Mouse (Mus musculus): ENCODE results near the gene Nnmt.

The Nnmt gene

DNA sequence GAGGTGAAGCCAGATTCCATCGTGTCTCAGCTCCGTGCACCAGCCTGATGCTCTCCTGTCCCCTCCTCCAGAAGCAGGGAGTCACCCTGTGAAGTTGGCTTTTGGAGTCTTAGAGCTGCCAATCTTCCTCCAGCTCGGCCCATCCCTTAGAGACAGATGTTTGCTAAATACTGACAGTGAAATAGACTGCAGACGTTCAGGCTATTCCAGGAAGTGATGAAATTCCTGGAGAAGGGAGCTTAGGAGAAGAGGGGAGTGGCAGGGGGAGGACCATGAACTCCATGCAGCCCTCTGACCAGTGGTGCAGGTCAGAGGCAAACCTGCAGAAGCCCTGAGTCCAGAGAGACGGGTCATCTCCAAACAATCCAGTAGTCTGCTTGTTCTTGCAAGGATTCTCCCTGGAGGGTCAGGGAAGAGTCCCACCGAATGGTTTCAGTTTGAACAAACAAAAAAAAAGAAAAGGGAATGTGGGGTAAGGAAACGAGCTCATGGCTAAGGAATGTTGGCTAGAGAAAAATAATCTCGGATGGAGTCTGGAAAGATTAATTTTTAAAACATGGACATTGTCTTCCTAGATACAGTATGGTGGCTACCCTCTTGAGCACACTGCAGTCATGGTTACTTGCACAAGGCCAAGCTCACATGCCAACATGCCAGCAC lies at the start of gene Nnmt:
TSS of gene Nnmt (minus strand) at position 215 of the 660 bp plus-strand sequence.
- in situ Hi-C loops (cut with MboI; ENCODE audit: low pct_unique_long_range_greater_than_20kb in 1 of 2, low sequenced_read_pairs in 2 of 2, unreplicated experiment in 1 of 2), result no loop called here

DNA sequence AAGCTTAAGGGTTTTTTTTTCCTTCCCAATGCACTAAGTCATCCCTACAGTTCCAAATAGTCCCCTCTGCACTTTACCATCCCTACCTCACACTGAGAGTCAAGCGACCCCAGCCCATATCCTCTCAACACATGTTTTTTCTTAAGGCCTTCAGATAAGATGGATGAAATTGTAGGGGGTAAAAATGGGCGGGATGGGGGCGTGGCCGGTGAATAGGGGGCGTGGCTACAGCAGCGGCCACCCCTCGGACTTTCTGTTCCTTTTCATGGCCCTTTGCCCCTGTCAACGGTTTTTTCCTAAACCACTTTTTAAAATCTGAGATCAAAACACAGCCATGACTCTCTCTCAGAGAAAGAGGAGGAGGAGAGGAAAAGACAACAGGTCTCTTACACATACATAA lies 49.8 kb upstream of the Nnmt start:
- in situ Hi-C loops (cut with MboI; ENCODE audit: low pct_unique_long_range_greater_than_20kb in 1 of 2, low sequenced_read_pairs in 2 of 2, unreplicated experiment in 1 of 2), result loop anchor here (5.0 to 25.0 kb wide), 2 partner anchors 203 to 208 kb away; no protein-coding TSS in a partner anchor

DNA sequence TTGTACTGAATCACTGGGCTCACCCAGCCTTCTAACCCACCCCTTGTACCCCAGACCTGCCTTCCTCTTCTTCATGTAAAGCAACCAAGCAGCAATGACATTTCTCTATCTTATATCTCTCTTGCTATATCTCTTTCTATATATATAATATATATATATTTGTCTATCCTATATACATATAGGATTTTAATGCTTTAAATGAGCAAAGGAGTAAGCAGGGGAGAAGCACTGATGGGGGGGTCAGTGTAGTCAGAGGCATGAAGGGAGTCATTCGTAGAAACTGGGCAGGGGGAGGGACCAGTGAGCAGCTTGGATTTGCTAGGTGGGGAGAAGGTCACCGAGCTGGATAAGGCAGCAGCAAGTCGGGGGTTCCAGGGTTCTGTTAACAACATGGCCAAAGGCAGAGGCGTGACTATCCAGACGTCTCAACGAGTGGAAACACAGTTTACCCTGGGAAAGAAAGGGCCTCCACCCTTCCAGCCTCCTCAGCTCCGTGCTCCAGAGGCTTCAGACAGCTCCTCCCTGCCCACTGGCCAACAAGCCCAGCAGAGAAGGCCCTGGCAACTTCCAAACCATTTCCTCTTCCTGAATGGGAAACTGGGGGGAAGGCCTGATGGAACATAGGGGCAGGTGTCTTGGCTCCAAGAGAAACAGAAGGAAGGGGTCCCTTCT lies 48.6 kb upstream of the Nnmt start:
- in situ Hi-C loops (cut with MboI; ENCODE audit: low pct_unique_long_range_greater_than_20kb in 1 of 2, low sequenced_read_pairs in 2 of 2, unreplicated experiment in 1 of 2), result loop anchor here in 1 of 2 experiments (25.0 kb wide), 1 partner anchor 209 kb away; no protein-coding TSS in a partner anchor

DNA sequence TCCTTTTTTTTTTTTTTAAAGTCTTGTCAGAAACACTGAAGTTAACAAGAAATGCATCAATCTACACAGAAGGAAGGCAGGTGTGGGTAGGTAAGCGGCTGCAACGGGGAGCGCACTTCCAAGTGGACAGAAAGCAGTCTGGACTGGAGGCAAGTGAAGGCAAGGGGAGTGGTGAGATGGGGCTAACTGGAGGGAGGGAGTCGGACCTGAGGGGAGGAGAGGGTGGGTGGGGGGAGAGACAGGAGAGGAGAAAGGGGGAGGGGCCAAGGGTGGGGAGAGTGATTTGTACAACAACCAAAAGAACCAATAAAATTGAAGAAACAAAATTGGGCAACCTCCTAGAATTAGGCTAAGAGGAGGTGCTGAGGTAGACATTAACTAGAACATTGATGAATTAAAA lies 47.1 kb upstream of the Nnmt start:
- in situ Hi-C loops (cut with MboI; ENCODE audit: low pct_unique_long_range_greater_than_20kb in 1 of 2, low sequenced_read_pairs in 2 of 2, unreplicated experiment in 1 of 2), result loop anchor here in 1 of 2 experiments (25.0 kb wide), 1 partner anchor 210 kb away; no protein-coding TSS in a partner anchor

DNA sequence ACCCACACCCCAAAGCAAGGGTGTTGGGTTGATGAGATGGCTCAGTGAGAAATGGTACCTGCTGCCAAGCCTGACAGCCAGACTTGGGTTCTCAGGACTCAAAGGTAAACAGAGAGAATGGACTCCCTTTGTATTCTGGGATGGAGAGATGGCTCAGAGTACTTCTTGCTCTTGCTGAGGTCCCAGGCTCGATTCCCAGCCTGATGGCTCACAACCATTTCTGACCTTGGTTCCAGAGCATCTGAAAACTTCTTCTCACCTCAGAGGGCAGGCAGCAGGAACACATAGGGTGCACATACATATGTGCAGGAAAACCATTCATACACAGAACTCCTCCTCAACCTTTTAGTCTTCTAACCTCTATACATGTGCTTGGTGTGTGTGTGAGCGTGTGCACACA lies 45.9 kb upstream of the Nnmt start:
- in situ Hi-C loops (cut with MboI; ENCODE audit: low pct_unique_long_range_greater_than_20kb in 1 of 2, low sequenced_read_pairs in 2 of 2, unreplicated experiment in 1 of 2), result loop anchor here in 1 of 2 experiments (25.0 kb wide), 1 partner anchor 211 kb away; no protein-coding TSS in a partner anchor

DNA sequence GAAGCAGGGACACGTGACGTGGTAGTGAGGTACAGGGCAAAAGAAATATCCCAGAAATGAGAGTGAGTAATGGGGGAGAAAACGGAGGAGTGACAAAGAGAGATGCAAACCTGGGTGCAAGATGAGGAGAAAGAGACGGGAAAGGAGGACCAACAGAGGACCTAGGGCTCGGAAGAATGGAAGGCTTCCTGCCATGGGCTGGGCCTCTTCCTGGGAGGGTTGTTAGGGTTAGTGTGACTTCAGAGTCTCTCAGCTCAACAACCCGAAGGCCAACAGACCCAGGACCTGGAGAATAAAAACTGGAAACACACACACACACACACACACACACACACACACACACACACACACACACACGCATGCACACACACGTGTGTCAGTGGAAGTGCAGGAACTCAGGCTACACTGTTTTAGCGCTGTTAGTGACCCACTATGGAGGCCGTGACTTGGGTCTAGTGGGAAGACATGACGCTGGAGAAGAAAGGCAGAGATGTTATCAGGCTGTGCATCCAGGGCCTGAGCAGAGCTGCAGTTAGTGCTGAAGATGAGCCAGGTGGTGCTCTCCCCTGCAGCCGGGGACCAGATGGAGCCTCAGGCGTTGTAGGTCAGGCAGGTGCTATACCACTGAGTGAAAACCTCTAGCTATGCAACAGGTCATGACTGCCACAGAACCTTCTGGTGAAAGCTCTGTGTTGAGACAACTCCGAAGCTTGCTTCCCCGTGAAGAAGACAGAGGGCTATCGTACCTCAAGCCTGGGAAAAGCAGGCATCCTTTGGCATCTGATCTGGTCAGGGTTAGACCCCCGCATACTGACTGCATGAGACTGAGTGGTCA lies 45.1 kb upstream of the Nnmt start:
- in situ Hi-C loops (cut with MboI; ENCODE audit: low pct_unique_long_range_greater_than_20kb in 1 of 2, low sequenced_read_pairs in 2 of 2, unreplicated experiment in 1 of 2), result loop anchor here (10.0 to 25.0 kb wide), 3 partner anchors 212 to 315 kb away; partner anchors contain the start of gene Htr3b (in 1 of the 2)

DNA sequence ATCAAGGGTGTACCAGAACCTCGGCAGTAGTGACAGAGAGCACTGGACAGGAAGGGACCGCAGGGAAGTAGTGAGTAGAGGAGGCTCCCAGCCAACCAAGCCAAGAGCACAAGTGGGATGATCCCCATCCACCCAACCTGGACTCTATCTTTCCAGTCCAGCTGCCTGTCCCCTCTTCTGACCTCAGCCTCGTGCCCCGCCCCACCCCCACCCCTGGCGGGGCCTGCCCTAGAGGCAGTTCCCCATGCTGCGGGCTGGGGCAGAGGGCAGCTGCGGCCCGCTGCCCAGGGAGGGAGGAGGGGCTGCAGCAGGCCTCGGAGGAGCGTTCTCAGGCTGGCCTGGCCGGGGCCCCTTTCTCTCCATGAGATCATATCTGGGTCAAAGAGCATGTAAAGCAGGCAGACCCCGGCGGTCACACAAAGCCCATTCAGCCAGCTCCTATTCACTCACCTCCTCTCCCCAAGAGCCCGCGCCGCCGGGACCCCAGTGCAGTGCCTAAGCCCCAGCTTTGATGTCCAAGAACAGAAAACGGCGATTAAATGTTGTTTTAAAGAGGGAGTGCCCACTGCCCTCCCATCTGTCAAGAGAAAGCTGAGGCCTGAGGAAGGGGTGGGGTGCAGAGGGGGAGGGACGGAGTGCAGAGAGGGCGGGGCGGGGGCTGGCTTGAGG lies 44.3 kb upstream of the Nnmt start:
- in situ Hi-C loops (cut with MboI; ENCODE audit: low pct_unique_long_range_greater_than_20kb in 1 of 2, low sequenced_read_pairs in 2 of 2, unreplicated experiment in 1 of 2), result loop anchor here (10.0 kb wide), 2 partner anchors 246 to 316 kb away; partner anchors contain the start of gene Htr3b (in 1 of the 2)

DNA sequence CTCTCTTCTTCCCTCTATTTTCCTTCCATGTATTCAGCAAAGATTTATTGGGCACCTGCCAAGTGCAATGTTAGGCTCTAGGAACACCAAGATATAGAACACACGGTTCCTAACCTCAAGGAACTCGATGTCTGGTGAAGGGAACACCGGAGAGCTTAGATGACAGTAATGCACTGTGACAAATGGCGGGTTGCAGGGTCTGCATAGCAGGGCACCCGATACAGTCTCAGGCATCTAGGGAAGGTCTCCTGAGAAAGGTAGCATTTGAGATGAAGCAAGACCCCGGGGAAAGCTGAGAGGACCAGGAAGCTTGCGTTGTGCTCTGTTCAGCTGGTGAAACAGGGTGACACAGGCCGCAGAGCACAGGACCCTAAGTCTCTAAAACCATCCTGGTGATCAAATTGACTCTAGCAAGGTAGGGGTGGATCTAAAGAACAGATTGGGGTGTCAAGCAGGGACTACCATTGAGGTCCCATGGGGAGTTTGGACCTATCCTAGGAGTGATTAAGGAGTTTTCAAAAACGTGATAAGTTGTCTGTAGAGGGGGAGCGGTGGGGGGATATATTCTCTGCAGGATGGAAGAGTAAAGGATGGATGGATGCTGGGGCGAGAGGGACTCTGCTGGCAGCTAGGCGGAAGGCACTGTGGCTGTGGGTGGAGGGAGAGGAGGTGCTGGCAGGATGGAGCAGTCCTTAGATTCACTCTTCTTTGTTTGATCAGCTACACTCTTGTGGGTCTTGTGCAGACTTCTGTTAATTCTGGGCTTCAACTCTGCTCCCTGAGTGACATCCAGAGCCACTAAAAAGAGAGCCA lies 43.5 kb upstream of the Nnmt start:
- in situ Hi-C loops (cut with MboI; ENCODE audit: low pct_unique_long_range_greater_than_20kb in 1 of 2, low sequenced_read_pairs in 2 of 2, unreplicated experiment in 1 of 2), result loop anchor here (10.0 kb wide), 2 partner anchors 246 to 316 kb away; partner anchors contain the start of gene Htr3b (in 1 of the 2)

DNA sequence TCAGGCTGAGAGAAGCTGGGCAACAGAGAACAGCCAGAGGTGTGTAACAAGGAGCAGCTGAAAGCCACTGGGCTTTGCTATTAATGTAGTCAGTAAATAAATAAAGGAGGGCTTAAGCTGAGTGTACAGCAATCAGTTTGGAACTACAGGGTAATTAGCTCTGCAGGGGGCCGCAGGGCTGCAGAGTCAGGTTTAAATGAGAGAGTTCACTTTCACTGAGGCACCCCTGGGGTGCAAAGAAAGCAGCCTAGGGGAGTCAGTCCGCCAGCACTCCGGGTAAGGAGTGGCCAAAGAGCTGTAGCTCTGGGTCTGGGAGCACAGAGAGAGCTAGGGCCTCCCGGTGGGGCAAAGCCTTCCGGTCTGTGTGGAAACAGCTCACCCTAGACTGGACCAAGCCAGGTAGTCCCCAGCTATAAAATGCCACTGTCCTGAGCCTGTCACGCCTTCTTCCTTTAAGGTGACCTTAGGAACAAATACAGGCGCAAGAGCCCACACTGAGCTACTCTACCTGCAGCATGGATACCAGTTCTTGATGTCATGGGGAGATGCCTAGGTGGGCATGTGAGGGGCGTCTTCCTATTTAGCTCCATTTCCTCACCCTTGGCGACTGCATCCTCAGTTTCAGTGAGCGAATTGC lies 42.8 kb upstream of the Nnmt start:
- in situ Hi-C loops (cut with MboI; ENCODE audit: low pct_unique_long_range_greater_than_20kb in 1 of 2, low sequenced_read_pairs in 2 of 2, unreplicated experiment in 1 of 2), result loop anchor here (10.0 kb wide), 2 partner anchors 247 to 317 kb away; partner anchors contain the start of gene Htr3b (in 1 of the 2)

DNA sequence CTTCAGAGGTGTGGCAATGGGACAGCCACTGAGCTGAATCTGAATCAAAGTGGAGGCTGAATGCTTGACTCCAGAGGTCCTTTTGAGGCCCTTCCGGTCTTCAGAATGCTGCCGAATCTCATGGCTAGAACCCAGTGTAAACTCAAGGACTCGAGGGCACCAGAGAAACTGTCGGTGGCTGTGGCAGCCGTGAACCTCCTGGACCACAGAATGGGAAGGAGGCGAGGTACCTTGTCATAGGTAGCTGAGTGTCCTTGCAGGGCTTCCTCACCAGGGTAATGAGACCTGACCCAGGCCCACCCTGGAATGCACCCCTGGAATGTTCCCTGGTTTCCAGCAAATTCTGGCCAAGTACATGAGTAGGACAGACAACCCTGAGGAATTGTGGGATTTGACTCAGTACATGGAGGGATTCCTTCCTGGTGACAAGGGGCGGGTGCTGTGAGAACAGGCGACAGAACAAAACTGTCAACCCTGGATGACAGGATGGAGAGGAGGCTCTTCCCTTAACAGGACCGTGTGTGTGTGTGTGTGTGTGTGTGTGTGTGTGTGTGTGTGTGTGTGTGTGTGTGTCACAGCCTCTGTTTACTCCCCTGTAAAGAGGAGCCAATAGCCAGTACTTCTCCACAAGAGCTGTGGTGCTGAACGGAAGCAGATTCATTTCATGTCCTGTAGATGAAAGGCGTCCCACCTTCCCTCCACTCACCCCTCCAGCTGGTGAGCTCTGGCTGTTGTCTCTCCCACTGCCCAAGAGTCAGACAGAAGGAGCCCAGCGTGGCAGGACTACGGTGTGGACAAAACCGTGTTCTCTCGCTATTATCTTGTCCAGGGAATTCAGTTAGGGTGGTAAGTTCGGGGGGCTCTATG lies 42.1 kb upstream of the Nnmt start:
- in situ Hi-C loops (cut with MboI; ENCODE audit: low pct_unique_long_range_greater_than_20kb in 1 of 2, low sequenced_read_pairs in 2 of 2, unreplicated experiment in 1 of 2), result loop anchor here (10.0 kb wide), 2 partner anchors 248 to 318 kb away; partner anchors contain the start of gene Htr3b (in 1 of the 2)

DNA sequence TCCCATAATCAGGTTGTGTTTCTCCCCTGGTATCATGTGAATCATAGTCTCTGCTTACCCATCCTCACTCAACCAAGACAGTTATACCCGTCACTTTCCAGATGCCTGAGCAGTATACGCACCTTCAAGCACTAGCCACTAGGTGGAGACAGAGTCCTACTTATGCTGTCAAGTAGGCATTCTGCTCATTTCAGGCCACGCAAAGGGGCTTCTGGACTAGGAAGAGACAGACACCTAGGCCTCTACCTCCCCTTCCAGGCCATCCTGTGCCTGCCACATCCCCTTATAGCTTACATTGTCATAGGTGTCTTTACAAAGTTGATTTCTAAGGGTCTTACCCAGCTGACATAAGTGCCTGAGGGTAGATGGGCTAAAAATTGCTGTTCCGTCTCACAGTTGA lies 41.3 kb upstream of the Nnmt start:
- in situ Hi-C loops (cut with MboI; ENCODE audit: low pct_unique_long_range_greater_than_20kb in 1 of 2, low sequenced_read_pairs in 2 of 2, unreplicated experiment in 1 of 2), result loop anchor here (10.0 kb wide), 2 partner anchors 249 to 319 kb away; partner anchors contain the start of gene Htr3b (in 1 of the 2)

DNA sequence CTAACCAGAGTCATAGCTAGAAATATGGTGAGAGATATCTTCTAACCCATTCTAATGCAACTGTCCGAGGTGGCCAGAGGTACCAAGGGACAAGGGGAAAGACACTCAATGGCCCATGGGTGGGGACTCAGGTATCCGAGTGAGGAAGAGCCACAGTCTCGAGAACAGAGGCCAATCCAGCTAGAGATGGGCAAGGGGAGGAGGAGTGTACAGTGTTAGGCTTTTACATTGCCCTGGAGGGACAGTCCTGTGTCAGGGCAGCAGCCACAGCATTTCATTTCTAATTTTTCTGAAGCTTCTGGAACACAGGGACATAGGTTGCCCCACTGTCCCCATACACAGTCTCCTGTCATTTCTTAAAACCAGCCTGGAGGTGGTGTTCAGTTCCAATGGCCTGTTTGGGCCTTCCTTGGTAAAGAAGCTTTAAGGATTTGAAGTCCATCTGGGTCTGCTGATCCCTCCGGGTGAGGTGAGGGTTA lies 40.7 kb upstream of the Nnmt start:
- in situ Hi-C loops (cut with MboI; ENCODE audit: low pct_unique_long_range_greater_than_20kb in 1 of 2, low sequenced_read_pairs in 2 of 2, unreplicated experiment in 1 of 2), result loop anchor here (10.0 kb wide), 2 partner anchors 249 to 319 kb away; partner anchors contain the start of gene Htr3b (in 1 of the 2)

DNA sequence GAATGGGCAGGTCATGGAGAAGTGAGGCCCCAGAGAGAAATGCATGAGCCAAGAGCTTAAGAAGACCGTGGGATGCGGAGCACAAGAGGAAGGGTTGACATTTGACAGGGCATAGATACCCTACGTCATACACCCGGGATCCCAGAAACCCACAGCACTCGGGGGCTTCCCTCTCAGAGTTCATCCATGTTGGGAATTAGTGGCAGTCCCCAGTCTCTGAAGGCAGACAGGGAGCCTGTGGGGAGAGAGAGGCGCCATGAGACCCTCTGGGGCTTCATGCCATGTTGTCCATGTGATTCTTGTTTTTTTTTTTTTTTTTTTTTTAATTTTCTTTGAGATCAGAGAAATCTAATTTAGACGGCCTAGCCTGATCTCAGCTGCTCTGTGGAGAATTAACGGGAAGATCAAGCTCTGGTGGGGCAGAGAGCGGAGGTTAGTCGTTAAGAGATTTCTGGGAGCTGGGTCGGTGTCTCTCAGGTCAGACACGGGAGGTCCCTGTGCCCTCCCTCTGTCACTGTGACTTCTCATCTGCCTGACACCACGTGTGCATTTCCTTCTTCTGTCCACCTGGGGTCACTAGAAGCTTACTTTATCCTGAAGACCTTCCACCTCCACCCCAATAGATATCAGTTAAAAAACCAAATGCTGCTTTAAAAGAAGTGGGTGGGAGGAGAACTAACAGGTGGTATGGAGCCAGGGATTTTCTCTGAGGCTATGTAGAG lies 40.1 kb upstream of the Nnmt start:
- in situ Hi-C loops (cut with MboI; ENCODE audit: low pct_unique_long_range_greater_than_20kb in 1 of 2, low sequenced_read_pairs in 2 of 2, unreplicated experiment in 1 of 2), result loop anchor here (5.0 to 10.0 kb wide), 3 partner anchors 250 to 320 kb away; partner anchors contain the start of gene Htr3b (in 2 of the 2)

DNA sequence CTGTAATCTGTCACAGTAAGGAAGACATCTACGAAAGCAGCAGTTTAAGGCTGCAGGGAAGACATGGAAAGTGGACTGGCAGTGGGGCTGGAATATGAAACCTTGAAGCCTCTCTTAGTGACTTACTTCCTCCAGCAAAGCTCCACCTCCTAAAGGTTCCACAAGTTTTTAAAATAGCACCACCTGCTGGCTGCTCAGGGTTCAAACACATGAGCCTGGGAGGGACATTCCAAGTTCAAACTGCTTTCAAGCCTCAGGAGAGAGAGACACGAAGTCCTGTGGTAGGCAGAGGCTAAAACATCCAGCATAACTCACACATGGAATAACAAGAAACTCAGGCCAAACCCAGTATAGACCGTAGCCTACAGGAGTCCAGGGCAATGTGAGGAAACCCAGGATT lies 39.4 kb upstream of the Nnmt start:
- in situ Hi-C loops (cut with MboI; ENCODE audit: low pct_unique_long_range_greater_than_20kb in 1 of 2, low sequenced_read_pairs in 2 of 2, unreplicated experiment in 1 of 2), result loop anchor here (5.0 to 10.0 kb wide), 3 partner anchors 250 to 320 kb away; partner anchors contain the start of gene Htr3b (in 2 of the 2)

DNA sequence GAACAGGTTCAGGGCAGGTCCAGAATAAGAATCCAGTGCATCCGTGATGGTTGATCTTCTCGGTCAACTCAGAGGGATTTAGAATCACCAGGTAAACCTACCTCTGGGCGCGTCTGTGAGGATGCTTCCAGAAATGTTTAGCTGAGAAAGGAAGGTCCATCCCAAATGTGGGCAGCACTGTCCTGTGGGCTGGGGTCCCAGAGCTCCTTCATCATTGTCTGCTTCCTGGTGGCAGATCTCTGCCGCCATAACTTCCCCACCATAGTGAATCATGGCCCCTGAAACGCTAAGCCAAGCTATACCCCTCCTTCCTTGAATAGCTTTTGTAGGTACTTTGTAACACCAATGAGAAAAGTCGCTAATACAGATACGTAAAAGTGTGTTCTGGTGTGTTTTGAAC lies 36.7 kb upstream of the Nnmt start:
- in situ Hi-C loops (cut with MboI; ENCODE audit: low pct_unique_long_range_greater_than_20kb in 1 of 2, low sequenced_read_pairs in 2 of 2, unreplicated experiment in 1 of 2), result loop anchor here (5.0 to 10.0 kb wide), 3 partner anchors 253 to 323 kb away; partner anchors contain the start of gene Htr3b (in 2 of the 2)
